Mouse (Mus musculus) left cerebral cortex, postnatal 14 days (tissue): Measurements from ENCODE around the gene Gstcd. TPM values are rescaled to one million over a fixed set of nuclear protein-coding genes. Genes with fewer than 3 reads are reported as not detected.

Experiments used
- DNase-seq, 2 experiments: peaks; one replicate each; pipeline ENCODE4 v3.0.0; 2021 to 2022; ENCODE audit warnings: low spot score in 2 of 2, mixed read lengths in 1 of 2
- intact Hi-C: fragments of 180-260 bp; cut with DNase I; formaldehyde crosslinking; loops from one replicate; pipeline ENCODE4 v1.15.1; 2025
- total RNA-seq, 2 experiments: library from RNA; stranded (reverse); gene quantifications; 2 replicates each; pipeline ENCODE4 v1.2.3; 2021

Gstcd gene
- total RNA-seq, 2 experiments from 2014 or later, result 6.3 to 7.6 TPM

DNA sequence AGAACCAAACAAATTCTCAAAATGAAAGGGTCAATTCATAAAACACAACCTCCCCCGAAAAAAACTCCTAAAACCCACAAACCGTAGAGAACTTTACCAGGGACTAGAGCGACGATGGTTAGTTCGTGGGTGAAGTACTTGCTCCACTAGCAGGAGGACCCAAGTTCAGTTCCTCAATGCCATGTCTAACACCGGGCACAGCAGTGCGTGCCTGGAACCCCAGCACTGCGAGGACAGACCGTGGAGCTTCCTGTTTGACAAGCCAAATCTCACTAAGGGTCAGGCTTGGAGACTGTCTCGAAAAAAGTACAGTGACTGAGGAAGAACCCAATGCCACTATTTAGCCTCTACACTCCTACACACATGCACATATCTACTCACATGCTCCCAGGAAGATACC is 16.3 kb downstream of the Gstcd start:
- intact Hi-C loops, result no loop called here
- DNase-seq, result no peak

DNA sequence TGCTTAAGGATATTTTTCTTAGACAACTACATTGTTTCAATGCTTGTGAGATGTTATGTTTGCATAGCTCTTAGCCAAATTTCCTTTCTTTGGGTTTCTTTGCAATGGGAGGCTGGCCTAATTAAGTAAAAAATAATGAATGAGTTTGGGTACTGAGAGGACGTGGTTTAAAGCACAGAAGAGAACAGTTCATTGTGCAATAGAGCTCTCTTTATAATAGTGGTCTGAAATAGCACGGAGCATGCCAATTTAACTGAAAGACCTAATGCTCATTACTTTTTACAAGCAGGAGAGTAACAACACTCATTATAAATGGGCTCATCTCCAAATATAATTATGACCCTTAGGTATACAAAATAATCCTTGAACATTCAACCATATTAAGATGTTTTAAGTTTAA is 39.8 kb downstream of the Gstcd start:
- intact Hi-C loops, result no loop called here
- no peak for DNase-seq

DNA sequence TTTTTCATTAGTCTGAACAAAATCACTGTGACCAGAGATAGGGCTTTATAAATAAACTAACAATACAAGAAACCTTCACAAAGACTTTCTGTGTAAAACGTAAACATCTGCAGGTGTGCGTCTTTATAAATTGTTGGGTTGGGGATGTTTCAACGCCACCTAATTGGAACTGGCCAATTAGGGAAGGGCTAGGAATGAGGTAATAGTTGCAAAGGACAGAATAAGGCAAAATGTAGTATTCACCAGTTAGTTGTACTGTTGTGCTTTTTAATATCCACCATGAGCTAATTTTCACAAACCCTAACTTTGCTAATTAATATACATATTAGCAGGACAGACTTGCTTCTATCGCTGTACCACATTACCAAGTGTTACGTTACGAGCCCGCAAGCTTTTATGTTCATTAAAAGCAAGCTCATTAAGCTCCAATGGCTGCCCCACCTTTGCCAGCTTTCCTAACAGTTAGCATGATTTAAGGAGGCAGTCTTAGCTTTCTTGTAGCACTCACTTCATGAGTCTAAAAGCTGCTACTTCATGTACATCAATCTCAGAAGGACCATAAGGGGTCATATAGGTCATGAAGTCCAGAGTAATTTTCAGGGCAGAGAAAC is 58.6 kb downstream of the Gstcd start:
- intact Hi-C loops, result no loop called here
- DNase-seq, result no peak

DNA sequence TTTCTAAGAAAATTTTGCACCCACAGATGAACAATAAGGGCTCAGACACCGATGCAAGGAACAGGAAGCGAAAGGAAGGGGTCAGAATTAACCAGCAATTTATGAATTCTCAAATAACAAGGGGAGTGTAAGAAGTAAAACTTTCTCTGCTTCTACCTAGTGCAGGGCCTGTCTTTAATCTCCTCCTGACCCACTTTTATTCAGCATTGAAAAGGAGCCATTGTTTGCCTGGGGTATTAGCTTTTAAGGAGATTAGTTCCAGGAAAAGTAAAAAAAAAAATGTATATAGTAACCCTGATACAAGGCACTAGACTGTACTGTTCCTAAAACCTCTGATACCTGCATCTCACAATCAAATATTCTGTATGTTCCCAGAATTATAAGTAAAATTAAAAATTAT is 64.9 kb downstream of the Gstcd start:
- DNase-seq, result no peak
- intact Hi-C loops, result no loop called here

DNA sequence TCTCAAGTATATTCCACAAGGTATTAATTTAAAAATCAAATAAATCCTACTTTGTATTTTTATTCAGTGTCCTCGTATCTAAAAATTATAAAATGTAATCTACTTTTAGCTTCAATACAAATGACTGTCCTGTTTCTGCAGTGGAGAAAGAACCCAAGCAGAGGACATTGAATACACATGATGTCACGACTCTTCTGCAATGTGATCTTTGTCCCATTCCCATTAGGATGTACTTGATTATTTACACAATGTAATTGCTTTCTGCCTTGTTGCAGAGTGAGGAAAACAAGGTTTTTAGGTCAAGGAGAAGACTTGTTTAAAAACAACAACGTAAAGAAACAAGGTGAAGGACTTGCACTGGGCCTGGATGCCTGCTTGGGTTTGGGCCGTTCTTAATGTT is 84.6 kb downstream of the Gstcd start:
- DNase-seq, result no peak
- intact Hi-C loops, result no loop called here

DNA sequence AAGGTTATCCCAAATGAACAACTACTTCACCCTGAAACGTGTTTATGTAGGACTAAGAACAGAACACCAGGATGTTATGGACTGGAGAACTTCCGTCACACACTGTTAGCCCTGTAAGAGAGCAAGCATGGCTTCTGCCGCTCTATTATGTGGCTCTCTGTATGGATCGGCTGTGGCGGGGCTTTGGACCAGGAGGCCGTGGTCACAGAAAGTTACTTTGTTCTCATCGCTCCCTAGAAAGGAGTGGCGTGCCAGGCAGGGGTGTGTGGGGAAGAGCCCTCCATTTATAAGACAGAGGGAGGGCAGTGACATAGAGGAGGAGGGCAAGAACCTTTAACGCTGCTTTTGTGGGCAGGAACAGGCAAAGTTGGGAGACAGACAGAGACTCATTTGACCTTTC is 95.5 kb downstream of the Gstcd start:
- DNase-seq, result no peak
- intact Hi-C loops, result no loop called here

DNA sequence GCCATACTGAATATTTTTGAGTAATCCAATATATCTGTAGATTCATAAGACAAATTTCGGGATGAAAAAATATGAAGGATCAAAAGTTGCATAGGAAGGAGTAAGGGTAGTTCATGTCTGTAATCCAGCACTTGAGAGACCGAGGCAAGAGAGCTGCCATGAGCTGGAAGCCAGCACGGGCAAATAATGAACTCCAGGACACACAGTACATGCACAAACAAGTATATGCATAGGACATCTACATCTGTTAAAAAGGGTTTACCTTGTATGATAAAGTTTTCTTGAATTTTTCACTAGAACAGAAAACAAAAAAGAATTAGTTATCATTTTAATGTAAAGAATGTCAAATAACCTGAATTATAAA is 95.9 kb downstream of the Gstcd start:
- intact Hi-C loops, result no loop called here
- no peak for DNase-seq

DNA sequence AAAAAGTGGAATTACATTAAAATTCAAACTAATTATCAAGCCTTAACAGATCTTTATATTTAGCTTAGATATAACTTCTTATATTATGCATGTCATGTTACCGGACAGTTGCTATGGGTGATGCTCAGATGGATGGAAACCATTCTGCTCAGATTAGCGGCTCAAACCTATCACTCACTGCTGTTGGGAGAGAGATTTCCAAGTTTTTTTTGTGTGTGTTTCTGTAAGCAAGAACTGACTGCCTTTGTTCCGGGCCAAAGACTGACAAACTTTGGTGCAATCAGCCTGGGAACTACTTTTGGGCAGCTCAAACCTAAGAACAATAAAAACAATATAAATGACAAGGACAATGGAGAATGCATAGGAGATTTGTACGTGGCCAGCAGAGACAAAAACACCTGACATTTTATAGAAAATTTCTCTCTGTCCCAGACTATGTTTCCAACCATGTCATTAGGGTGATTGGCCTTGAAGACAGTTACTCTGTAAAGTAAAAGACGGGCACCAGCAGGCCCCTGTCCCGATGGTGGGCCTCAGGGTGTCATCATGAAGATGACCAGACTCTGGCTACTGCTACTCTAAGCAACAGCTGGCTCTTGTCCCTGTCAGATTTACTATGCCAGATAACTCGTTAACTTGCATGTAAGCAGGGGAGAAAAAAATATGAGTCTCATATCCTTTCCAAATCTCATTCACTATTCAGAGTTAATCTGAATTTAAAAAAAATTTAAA is 96.5 kb downstream of the Gstcd start:
- DNase-seq, result no peak
- intact Hi-C loops, result no loop called here

DNA sequence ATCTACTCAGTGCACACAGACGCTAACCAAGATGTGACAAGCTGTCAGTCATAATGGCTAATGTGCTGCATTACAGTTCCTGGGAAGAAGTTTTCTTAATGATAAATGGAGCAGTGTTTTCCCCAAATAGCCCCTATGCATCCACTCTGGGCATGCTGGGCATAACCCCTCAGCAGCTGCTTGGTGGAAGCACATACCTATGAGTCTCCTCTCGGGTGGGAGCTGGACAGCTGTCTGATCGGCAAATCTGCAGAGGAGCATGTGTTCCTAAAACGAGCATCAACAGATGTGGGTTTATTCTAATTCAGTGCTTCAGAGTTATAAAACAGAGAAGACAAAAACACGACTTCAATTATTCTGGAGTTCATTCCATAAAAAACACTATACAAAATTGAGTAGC is 105.6 kb downstream of the Gstcd start:
- intact Hi-C loops, result no loop called here
- peak in 1 of 2 experiments; percentile 10 for DNase-seq

DNA sequence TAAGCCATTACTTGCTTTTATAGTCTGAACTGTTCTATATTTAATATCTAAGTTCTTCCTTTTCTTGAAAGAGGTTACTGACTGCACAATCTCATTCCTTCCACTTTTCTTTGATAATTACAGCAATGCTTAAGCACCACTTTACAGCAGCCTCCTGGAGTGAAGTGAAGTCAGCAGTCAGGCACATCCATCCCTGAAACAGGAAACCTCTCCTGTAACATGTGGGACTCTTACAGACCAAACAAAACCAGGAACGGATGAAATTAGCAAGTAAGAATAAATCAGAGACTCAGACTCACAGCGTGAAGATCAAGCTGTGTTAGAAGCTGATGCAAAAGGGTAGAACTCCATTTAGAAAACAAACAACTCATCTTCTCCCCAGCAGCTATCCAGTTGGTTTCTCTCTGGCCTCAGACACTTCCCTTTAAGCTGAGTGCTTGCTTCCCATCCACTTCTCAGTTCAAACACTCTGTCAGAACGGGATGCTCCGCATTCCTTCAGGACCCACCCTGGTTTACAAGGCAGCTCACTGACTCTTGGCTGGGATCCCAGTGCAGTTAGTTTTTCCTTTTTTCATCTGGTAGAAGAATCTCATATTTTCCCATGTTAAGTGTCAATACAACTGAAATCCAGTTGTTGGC is 107.9 kb downstream of the Gstcd start:
- DNase-seq, result no peak
- intact Hi-C loops, result no loop called here

DNA sequence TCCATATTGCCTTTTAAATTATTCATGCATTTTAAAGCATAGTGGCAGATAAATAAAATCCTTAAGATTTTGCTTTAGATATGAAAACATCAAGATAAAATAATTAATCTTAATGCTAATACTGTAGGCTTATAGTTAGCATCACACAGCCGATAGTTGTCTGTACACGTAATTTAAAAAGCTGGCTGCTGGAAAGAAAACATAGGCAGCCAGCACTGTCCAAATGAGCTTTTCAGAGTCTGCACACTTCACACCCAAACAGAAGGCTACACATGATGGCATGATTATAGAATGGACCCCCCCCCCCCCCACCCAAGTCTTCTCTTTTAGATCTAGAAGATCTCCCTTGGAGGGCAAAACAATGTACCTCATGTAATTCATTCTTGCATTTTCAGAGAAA is 109.9 kb downstream of the Gstcd start:
- intact Hi-C loops, result no loop called here
- DNase-seq, result no peak

DNA sequence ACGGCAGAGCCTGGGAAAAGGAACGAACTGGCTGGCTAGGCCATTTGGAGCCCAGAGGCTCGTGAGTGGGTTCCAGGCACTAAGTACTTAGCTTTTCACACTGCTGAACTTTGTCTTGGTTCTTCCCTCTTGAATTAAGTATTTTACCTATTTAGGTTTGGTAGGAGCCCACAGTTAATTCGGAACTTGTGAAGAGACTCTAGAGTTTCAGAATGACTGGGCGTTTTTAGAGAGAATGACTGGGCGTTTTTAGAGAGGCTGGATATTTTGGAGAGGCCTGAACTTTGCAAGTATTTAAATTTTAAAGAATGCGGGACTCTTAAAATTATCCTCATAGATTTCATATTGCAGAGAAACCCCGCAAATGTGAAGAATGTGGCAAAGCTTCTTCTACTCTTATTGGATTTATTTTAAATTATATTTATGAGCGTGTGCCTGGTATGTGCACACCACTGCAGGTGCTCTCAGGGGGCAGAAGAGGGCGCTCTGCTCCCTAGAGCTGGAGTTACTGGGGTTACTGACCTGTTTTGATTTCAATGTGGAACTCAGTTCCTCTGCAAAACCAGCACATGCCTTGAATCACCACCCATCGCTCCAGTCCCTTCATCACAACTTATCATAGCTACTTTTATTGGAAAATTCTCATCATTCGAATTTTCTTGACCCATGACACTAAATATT is 111.9 kb downstream of the Gstcd start:
- no peak for DNase-seq
- intact Hi-C loops, result no loop called here

DNA sequence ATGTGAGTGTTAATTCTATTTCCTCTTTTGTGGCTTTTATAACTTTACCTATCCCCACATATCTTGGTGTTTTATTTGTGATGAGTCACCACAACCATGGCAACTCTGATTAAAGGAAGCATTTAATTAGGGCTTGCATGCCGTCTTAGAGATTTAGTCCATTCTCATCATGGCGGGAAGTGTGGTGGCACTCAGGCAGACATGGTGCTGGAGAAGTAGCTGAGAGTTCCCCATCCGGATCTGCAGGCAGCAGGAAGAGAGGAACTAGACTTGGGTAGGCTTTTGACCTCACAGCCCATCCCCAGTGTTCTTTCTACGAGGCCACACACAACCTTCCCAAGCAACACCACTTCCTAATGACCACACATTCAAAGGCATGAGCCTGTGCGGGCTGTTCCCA is 125.6 kb downstream of the Gstcd start:
- no peak for DNase-seq
- intact Hi-C loops, result no loop called here

DNA sequence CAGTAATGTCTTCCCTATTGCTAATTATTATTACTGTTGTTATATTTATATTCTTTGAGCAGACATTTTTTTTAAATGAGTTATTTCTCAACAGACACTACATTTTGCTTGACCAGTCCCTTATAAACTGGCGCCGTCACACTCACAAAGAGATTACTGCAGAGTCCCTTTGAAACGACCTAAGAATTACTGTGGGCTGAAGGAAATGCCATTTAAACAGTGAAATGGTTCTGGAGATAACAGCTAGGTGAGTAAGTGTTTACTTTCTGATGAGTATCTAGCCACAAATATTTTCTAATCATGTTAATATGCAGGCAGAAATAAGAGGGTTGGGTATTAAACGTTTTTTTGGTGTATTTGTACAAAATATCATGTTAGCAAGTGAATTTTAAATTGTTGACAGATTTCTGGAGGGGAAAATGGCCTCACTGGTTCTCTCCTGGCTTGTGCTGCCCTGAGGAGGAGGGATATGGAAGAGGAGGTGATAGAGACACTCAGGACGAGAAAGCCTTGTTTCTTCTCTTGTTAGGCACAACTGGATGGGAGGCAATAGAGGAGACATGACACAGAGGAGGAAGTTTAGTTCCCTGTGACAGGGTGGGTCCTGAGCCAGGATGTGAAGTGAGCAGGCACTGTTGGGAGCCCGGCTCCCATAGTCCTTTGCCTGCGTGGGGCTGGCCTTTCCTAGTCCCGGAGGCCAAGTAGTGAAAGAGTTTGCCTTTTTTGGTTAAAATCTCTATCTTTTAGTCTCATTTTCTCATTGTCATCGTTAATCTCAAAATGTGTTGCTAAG is 126.9 kb downstream of the Gstcd start:
- intact Hi-C loops, result no loop called here
- DNase-seq, result no peak

DNA sequence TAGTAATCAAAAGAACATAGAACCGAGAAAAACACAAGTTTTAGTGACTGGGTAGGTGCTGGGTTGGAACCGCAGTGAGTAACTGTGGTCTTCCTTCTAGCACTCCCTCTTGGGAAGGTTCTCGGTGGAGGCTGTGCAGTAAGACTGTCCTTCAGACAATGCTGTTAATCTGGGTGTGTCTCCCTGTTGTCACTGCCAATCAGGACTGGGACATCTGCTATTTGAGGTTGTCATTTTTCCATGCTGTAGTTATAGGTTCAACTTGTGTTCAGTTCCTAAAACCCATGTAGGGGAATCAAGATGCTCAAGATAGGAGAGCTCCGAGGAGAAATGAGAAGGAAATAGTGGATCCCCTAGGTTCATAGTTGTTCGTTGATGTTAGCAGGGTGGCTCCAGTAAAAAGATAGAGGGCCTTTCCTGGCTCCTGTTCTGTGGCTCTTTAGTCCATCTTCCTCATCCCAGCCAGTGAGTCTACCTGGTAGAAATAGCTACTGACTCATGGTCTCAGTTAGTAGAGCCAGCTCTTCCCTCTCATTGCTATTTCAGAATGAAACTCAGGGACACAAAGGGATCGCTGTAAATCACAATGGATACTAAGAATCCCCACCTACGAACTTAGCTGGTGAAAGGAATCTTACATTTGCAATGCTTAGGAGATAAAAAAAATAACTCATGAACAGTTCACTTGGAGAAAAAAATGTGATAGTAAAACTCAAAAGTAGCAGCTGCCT is 129.0 kb downstream of the Gstcd start:
- no peak for DNase-seq
- intact Hi-C loops, result no loop called here

DNA sequence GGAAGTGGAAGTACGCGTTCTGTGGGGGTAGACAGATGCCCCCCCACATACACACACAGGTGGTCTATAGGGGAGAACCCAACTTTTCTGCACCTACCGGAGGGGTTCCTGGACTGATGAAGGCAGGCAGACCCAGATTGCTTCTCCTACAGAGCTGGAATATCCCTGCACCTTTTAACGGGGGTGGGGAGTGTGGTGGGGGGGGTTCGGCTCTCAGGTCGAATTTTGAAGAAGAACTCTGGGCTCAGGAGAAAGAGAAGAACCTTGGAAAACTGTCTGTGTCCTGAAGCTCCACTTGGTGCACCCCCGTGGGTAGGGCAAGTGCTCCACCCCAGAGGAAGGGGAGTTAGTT is 141.3 kb downstream of the Gstcd start:
- intact Hi-C loops, result loop anchor here (10.0 kb wide), 1 partner anchor 196 kb away; no protein-coding TSS in a partner anchor
- no peak for DNase-seq

DNA sequence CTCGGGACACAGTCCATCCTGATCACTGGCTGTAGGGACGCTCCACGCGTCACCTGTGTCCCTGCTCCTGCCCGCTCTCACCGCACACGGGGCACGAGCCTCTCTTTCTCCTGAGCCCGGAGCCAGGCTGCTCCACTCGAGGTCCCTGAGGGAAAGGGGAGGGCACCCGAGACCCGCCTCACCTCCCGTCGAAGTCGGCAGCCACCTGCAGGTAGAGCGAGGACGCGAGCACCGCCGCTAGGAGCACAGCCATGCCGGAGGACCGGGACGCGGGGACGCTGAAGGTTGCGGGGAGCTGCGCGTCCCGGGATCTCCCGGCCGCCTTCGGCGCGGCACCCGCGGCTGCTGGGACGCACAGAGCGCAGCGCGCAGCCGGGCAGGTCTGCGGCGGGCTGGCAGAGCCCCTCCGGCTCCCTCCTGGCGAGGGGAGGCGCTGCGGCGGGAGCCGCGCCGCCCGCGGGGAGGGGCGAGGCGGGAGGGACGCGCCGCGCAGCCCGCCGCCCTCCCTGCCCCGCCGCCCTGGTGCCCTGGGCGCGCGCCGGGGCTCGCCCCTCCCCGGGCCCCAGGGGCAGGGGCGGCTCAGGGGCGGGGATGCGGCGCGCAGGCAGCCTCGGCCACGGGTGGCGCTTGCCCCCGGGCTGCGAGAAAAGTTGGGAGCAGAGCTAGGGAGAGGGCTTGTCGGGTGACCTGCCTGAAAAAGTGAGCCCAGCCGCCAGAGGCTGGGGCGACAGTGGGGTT is 141.9 kb downstream of the Gstcd start, which contains the start of gene Npnt:
Gene Npnt, minus strand, starts transcription at position 501 of the 738 bp plus-strand sequence.
- intact Hi-C loops, result loop anchor here (5.0 to 10.0 kb wide), 2 partner anchors 53 to 195 kb away; no protein-coding TSS in a partner anchor
- peak in 1 of 2 experiments; percentile 21 for DNase-seq

DNA sequence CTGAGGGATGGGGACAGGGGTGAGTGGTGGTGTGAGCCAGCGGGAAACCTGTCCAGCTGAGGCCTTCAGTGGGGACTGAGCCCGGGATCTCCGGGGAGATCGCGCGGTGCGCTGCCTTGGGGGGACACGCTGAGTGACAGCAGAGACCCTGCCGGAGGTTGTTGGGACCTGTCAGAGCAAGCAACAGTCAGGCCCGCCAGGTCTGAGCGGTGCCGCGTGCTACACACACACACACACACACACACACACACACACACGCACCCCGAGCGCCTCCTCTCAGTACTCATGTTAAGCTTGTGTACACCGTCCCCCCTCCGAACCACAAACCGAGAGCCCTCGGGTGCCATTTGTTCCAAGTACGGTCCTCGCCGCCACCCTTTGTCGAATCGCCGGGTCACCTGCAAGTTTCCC is 142.4 kb downstream of the Gstcd start:
- intact Hi-C loops, result loop anchor here (5.0 kb wide), 1 partner anchor 52 kb away; no protein-coding TSS in a partner anchor
- peak; percentile 21 to 37 for DNase-seq
